Mouse (Mus musculus) neutrophil, adult 59 days (primary cell): Measurements from ENCODE around the gene Mapk8. TPM values are rescaled to one million over a fixed set of nuclear protein-coding genes. Genes with fewer than 3 reads are reported as not detected.

Source experiments
- total RNA-seq, 2 experiments: library from RNA; stranded (reverse); gene quantifications; 1 replicate in 1 of 2; 2 replicates in 1 of 2; pipeline ENCODE4 v1.2.4; 2023

Gene Mapk8
- total RNA-seq, result 10 to 100 TPM; 13.6 to 14.8 TPM

DNA sequence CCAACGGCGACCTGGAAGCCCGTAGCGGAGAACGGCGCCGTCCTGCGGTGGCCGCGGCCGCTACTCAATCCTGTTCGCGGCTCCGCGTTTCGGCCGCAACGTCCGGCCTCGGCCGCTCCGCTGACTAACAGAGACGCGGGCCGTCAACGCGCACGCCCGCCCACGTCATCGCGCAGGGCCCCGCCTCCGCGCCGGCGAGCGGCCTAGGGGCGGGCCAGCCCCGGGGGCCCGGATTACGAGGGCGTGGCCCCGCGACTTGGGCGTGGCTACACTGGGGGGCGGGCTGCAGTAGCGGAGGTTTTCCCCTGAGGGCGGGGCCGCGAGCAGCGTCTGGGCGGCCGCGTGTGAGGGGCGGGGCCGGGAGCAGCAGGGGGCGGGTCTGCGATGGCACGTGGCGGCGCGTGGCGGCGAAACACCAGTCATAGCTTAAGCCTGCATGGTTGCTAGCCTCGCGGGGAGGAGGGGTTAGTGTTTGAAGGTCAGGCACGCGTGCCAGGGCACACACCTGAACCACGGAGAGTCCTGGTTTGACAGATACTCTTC lies at the start of gene Mapk8:
Gene Mapk8 (minus strand): TSS at position 132 of the 543 bp plus-strand sequence.

DNA sequence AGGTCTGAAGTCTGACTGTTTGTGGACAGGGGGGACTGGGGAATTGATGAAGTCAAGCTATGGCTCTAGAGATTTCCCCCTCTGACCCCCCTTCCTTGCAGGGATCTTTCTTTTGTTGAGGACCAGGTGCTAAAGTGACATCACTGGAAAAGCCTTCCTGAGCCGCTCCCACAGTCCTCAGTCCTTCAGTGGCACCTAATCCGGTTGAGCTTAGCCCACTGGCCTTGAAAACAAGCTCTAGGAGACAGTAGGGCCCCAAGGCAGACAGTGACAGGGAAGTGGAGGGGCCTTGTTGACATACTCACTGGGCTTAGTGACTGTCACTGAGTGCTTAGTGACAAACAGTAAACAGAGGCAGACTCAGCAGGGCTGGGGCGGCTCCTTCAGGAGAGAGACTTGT lies 24.4 kb upstream of the Mapk8 start, which contains the start of gene Frmpd2:
Gene Frmpd2 (plus strand): TSS at position 366 of the 400 bp plus-strand sequence.

Other genes with a start within 250 kb of the Mapk8 start
- 1 to 10 TPM in 1 of 2 experiments, under 1 TPM in 1; 0.60 to 1.1 TPM for gene Arhgap22, start 233.1 kb downstream of the Mapk8 start, total RNA-seq
- gene Frmpd2, start 24.5 kb upstream of the Mapk8 start, total RNA-seq, result not detected
- not detected for gene Ptpn20, start 142.0 kb upstream of the Mapk8 start, total RNA-seq